Mouse (Mus musculus): ENCODE results near the gene Zfc3h1.

Gene Zfc3h1

DNA sequence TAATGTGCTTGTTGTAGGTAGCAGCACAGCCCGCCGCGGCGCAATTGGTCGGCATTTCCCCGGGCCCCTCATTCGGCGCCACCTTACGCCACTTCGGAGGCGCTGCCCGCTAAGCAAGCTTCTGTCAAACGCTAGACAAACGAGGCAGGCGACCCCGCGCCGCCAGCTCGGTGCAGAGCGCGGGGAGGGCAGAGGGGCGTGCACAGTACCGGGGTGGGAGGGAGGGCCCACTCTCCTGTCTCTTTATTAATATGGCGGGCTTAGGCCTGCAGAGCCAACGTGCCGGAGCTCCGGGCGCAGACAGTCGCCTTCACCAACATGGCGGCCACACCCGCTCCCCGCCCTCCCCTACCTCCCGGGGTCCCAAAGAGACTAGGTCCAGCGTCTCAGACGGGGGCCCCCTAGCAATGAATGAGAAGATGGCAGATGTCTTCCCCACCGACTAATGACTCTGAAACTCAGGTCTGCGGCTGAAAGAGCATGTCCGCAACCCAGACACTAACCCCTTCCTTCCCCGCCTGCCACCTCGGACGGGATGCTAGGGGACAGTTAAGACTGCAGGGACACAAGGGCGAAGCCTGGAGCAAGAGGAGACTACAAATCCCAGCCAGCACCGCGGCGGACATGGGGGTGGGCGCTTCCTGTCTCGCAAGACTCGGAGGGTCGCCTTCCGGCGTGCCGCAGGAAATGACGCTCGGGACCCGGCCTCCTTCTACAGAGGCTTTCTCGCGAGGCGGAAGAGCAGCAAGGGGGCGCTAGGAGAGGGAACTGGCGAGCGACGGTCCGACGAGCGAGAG is at the start of gene Zfc3h1, which contains the start of gene Thap2:
TSS of gene Zfc3h1 (plus strand) at position 739 of the 797 bp plus-strand sequence.
TSS of gene Thap2 (minus strand) at position 223 of the 797 bp plus-strand sequence.
- DNase-seq (ENCODE audit: low read depth, low spot score), result peak; percentile 98

- no peak for DNase-seq (ENCODE audit: low read depth, low spot score)
Observed at GRCm38 (mm10) chr10:115336901-115337300, 47.9 kb upstream of the Zfc3h1 start.

- no peak for DNase-seq (ENCODE audit: low read depth, low spot score)
Observed at GRCm38 (mm10) chr10:115339820-115340328, 44.9 kb upstream of the Zfc3h1 start.

GRCm38 (mm10) chr10:115342771-115343425 is 41.9 kb upstream of the Zfc3h1 start:
- DNase-seq (ENCODE audit: low read depth, low spot score), result no peak

- DNase-seq (ENCODE audit: low read depth, low spot score), result no peak
Observed at GRCm38 (mm10) chr10:115346444-115346843, 38.3 kb upstream of the Zfc3h1 start.

- DNase-seq (ENCODE audit: low read depth, low spot score), result no peak
Observed at GRCm38 (mm10) chr10:115348131-115348530, 36.6 kb upstream of the Zfc3h1 start.

GRCm38 (mm10) chr10:115349029-115349428 is 35.7 kb upstream of the Zfc3h1 start:
- DNase-seq (ENCODE audit: low read depth, low spot score), result no peak

GRCm38 (mm10) chr10:115349509-115349908 is 35.2 kb upstream of the Zfc3h1 start:
- no peak for DNase-seq (ENCODE audit: low read depth, low spot score)

DNA sequence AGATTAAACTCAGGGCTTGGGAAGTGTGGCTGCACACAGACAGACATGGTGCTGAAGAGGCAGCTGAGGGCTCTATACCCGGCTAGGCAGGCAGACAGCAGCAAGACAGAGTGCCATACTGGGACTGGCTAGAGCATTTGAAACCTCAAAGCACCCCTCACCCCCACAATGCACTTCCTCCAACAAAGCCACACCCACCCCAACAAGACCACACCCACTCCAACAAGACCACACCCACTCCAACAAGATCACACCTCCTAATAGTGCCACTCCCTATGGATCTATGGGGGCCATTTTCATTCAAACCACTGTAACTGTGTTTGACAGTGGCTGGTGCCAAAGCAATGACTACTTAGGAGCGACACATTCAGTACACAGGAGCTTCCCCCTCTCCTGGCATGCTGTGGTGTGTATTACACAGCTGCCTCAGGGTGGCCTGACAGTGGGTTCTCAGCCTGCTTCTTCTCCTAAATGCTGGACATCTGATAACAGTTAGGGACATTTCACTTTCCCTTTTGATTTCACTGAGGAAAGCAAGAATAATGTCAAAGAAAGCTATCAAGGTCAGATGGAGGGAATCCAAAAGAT is 33.9 kb upstream of the Zfc3h1 start:
- DNase-seq (ENCODE audit: low read depth, low spot score), result no peak

GRCm38 (mm10) chr10:115354553-115354952 is 30.2 kb upstream of the Zfc3h1 start:
- no peak for DNase-seq (ENCODE audit: low read depth, low spot score)

GRCm38 (mm10) chr10:115355016-115355415 is 29.7 kb upstream of the Zfc3h1 start:
- DNase-seq (ENCODE audit: low read depth, low spot score), result no peak

GRCm38 (mm10) chr10:115356106-115356505 is 28.7 kb upstream of the Zfc3h1 start:
- no peak for DNase-seq (ENCODE audit: low read depth, low spot score)

- DNase-seq (ENCODE audit: low read depth, low spot score), result no peak
Observed at GRCm38 (mm10) chr10:115358216-115358919, 26.4 kb upstream of the Zfc3h1 start.

- DNase-seq (ENCODE audit: low read depth, low spot score), result no peak
Observed at GRCm38 (mm10) chr10:115359066-115359465, 25.7 kb upstream of the Zfc3h1 start.

DNA sequence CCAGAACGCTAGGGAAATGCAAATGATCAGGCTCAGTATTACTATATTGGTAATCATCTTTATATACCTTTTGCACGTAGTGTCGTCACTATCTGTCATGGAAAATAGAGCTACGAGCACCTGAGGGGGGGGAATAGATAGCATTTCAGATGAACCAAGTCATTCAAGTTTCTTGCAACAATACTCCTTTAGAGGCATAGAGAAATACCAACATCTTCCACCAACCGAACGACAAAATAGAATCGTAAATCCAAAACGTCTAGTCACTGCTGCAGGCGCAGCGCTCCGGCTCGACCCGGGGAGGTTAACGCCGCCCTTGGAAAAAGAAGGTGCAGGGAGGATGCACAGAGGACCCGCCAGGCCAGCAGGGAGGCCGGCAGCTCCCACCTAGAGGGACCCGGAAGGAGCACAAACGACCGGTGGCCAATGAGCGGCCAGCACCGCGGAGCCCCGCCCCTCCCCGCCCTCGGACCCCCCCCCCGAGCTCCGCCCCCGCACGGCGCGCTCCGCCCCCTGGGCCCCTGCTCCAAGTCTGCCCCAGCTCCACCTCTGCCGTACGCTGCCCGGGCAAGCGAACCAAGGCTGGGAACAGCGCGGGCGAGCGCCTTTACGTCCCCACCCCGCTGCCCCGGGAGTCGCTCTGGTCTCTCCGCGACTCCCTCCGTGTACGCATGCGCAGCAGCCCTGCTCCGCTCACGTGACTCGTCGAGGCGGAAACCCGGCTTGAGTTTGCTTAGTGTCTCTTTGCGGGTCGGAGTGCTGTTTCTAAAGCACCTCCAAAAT is 22.7 kb upstream of the Zfc3h1 start, which contains the start of gene Tmem19:
TSS of gene Tmem19 (minus strand) at position 662 of the 783 bp plus-strand sequence.
- DNase-seq (ENCODE audit: low read depth, low spot score), result peak; percentile 88

- no peak for DNase-seq (ENCODE audit: low read depth, low spot score)
Observed at GRCm38 (mm10) chr10:115362623-115362964, 22.2 kb upstream of the Zfc3h1 start.

GRCm38 (mm10) chr10:115363151-115363550 is 21.6 kb upstream of the Zfc3h1 start:
- no peak for DNase-seq (ENCODE audit: low read depth, low spot score)

GRCm38 (mm10) chr10:115381506-115382084 is 3.2 kb upstream of the Zfc3h1 start:
- DNase-seq (ENCODE audit: low read depth, low spot score), result no peak

DNA sequence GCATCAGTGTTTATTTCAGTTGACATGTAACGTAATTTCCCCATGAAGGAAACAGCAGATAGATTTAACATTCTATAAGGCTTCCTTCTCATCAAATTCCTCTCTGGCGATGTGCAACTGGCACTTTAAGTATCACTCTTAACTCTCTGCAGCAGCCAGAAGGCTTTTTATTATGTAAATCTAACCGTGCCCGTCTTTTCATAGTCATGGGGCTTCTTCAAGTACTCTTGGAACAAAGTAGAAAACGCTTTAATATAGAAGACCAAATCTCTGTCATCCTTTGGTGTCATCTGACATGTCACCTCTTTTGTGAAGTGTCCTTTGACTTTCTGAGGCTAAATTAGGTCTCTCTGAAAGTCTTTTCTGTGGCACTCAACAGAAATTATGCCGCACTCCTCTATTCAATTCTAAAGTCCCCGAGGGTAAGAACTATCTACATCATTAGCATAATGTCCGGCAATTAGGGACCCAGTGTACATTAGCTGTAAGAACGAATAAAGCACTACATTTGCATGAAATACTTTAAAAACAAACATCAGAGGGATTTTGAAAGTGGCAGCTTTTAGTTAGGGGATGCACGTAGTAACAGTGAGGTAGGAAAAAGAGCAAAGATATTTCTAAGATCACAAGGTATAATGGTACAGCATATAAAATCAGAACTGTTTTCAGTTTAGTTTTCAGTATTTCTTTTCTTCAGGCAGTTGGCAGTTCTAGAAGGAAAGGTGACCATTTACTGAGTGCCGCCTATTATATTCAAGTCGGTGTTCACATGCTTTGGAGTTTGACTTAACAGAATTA is 1.7 kb upstream of the Zfc3h1 start:
- DNase-seq (ENCODE audit: low read depth, low spot score), result peak; percentile 10
